8 mouse cellular contexts compared by ENCODE assay signal in the genomic region with DNA sequence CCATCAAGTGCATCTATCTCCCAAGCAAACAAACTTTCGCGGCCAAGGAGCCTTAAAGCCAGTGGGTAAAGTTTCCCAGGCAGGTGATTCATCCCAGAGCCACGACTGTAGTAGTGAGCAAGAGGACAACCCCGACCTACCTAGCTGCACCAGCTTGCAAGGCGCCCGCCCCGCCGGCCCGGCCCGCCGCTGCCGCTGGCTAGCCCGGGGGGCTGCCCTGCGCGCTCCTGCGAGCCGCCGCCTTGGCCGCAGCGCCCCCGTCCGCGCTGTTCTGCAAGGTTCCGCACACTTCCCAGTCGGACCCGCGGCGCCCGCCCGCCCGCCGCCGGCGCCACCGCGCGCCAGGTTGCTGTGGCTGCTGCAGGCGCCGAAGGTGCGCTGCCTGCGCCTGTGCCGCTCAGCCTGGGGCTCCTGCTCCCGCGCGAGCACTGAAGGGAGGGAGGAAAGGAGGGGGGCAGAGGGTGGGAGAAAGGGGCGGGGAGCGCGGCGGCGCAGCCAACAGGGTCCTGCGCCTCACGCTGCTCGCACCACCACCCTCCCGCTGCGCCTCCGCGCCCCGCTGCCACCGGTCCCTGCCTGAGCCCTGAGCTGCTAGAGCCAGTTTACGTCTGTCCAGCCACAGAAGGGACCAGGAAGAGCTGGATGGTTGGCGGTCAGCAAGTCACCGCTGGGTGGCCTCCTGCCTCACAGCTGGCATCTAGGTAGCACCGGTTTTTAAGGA. TPM values are rescaled to one million over a fixed set of nuclear protein-coding genes. Genes with fewer than 3 reads are reported as not detected.
DNase-seq lines count a peak whose midpoint lies in the region; ATAC-seq lines count a peak whose summit lies in the region.

No protein-coding gene starts in this region.

- under 1% methylated on average over 53 of the region's 63 CpGs for WGBS in kidney, embryonic 15.5 days

- H3K4me1 ChIP-seq in kidney, embryonic 15.5 days, result peaks cover 18% of the 10 kb centered on the region; the same call in 1 of the 2 replicates

- peak; percentile 16 for DNase-seq in urinary bladder, postnatal 14 days (ENCODE audit: low spot score)
- no peak for DNase-seq in urinary bladder, postnatal 10 days (ENCODE audit: low spot score)
- DNase-seq in embryo, embryonic 10 days (ENCODE audit: low spot score), result peak; percentile 89
- peak; percentile 87 for DNase-seq in liver
- DNase-seq in ovary, postnatal 10 days (ENCODE audit: low spot score), result peak; percentile 33
- no peak for DNase-seq in thymus, postnatal 10 days (ENCODE audit: low spot score in 2 of 2)

- peak overlapping the region; percentile 58 for H3K4me3 ChIP-seq in kidney, embryonic 15.5 days (replicated peaks)

- no peaks in the 10 kb centered on the region for H3K36me3 ChIP-seq in kidney, embryonic 15.5 days

- H3K9me3 ChIP-seq in kidney, embryonic 15.5 days (replicated peaks), result no peaks in the 10 kb centered on the region

- peak; percentile 55 for ATAC-seq in granulocyte monocyte progenitor cell, adult 5-6 weeks (replicated peaks; ENCODE audit: poor library complexity, severe bottlenecking)
- ATAC-seq in kidney, embryonic 15.5 days (replicated peaks; ENCODE audit: low FRiP score), result peak; percentile 98

- peak overlapping the region; percentile 93 for H3K4me2 ChIP-seq in kidney, embryonic 15.5 days

- peaks cover 15% of the 10 kb centered on the region for H3K27me3 ChIP-seq in kidney, embryonic 15.5 days

- H3K9ac ChIP-seq in kidney, embryonic 15.5 days, result peak overlapping the region; percentile 47

- peak overlapping the region; percentile 68 for H3K27ac ChIP-seq in kidney, embryonic 15.5 days

RNA-seq across cellular contexts. Expression of gene Cntn3, which starts 8.7 kb away (rescaled TPM):
- total RNA-seq in granulocyte monocyte progenitor cell, adult 5-6 weeks (2014; fragmentation: Nextera tagmentation), result not detected in 2 replicates
- not detected in 2 replicates for total RNA-seq in granulocyte monocyte progenitor cell, adult 5-6 weeks (2017)
- polyA plus RNA-seq in kidney, embryonic 15.5 days (2015; fragmentation: Nextera tagmentation; extraction: Ambion mirVana), result 1.8 and 1.9 TPM in 2 replicates

Comparison
In these comparisons a context has a peak if more than half of its experiments do, and no peak if none do; other contexts are left out.
1. DNase-seq: peak in urinary bladder, postnatal 14 days (single experiment), embryo, embryonic 10 days (single experiment), liver (single experiment) and ovary, postnatal 10 days (single experiment); none in urinary bladder, postnatal 10 days (single experiment) and thymus, postnatal 10 days (0 of 2).